ENCODE assay signal across 13 mouse cellular contexts in the genomic region with DNA sequence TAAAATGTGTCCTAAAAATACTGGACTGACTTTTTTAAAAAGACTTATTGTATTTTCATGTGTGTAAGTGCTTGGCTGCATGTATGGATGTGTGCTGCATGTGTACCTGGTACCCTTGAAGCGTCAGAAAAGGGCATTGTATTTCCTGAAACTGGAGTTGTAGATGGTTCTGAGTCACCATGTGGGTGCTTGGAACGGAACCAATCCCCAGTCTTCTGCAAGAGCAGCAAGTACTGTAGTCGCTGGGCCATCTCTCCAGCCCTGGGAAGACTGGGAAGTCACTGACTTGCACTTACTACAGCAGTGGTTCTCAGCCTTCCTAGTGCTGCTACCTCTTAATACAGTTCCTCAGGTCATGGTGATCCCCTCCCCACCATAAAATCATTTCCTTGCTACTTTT.
"Had no signal": no experiment of that assay in that cellular context is flagged by ENCODE, and none has a peak within 500 bp of the region (broad histone marks: within the 10 kb centered on the region; RNA-seq: fewer than 3 reads in every experiment).

No protein-coding gene starts in this region.

- H3K27me3 ChIP-seq: limb, embryonic 15.5 days; midbrain, embryonic 13.5 days had no signal

- H3K27ac ChIP-seq: layer of hippocampus, adult 2 months; limb, embryonic 15.5 days; liver, embryonic 14.5 days; midbrain, embryonic 13.5 days had no signal

- H3K4me3 ChIP-seq: layer of hippocampus, adult 2 months; limb, embryonic 15.5 days; midbrain, embryonic 13.5 days had no signal

- H3K4me1 ChIP-seq: midbrain, embryonic 13.5 days had no signal

- DNase-seq: kidney, adult 9 months; kidney, postnatal 10 days; kidney, postnatal 4 days; lung, adult 18-20 months; lung, postnatal 36 days; right cerebral cortex, postnatal 4 days; spleen, adult 18-20 months; thymus, adult 18-20 months; thymus, postnatal 14 days had no signal

- H3K9ac ChIP-seq: limb, embryonic 15.5 days; liver, embryonic 14.5 days; midbrain, embryonic 13.5 days had no signal

- ATAC-seq: midbrain, embryonic 13.5 days had no signal

- H3K9me3 ChIP-seq: limb, embryonic 15.5 days; midbrain, embryonic 13.5 days had no signal

- H3K4me2 ChIP-seq: limb, embryonic 15.5 days; midbrain, embryonic 13.5 days had no signal

- H3K36me3 ChIP-seq: limb, embryonic 15.5 days; midbrain, embryonic 13.5 days had no signal
